Mouse (Mus musculus): ENCODE measurements around the gene Hist1h2ap.
"Not testable (repeated sequence)": the region's sequence is repeated elsewhere in the genome, so short reads cannot be mapped to it uniquely, and the experiment has no call there.

- TF ChIP-seq CTCF (IDR thresholded peaks at IDR 0.05; ENCODE audit: low read depth, low read length); POLR2A (IDR thresholded peaks at IDR 0.05; ENCODE audit: extremely low read depth, insufficient read depth, low read length): not testable (repeated sequence)
Measured at GRCm38 (mm10) chr13:21797163-21797562, 36.1 kb downstream of the Hist1h2ap start.
